Mouse (Mus musculus): ENCODE data around the gene Car15. TPM values are rescaled to one million over a fixed set of nuclear protein-coding genes. Genes with fewer than 3 reads are reported as not detected.

Car15 gene
- polyA plus RNA-seq, 1 experiment from 2014 or later: 4.5 TPM

DNA sequence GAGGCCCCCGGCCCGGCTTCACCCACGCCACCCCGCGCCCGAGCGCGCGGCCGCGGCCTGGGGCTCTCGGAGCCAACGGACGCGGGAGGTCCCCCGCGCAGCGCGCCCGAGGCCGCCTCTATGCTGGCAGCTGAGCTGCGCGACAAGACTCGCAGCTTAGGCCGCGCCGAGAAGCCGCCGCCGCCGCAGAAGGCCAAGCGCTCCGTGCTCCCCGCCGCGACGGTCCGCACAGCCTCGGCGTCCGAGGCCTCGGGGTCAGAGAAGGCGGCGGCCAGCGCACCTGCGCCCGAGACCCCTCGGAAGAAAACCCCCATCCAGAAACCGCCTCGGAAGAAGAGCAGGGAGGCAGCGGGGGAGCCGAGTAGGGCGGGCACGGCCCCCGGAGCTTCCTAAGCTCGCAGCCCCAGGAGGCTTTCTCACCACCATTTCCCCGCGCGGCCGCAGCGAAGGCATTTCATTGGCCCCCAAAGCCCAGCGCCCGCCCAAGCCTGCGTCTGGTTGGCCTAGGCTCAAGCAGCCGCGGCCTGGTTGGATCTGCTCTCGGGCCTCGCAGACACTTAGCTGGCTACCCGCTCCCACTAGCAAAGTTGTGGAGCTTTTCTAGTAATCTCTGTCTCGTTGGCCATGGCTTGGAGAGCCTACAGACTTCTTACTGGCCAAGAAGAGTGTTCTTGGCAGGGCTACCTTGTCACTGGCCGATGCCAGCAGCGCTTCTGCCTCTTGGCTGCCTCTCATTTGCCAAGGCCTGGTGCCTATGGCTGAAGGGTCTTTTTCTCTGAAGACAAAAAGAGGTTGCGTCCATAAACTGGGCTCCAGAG lies 30.8 kb downstream of the Car15 start:
- H3K4me2 ChIP-seq (ENCODE audit: low read depth, low read length): peak overlapping the region; percentile 89
- peak; percentile 59 for ATAC-seq (ENCODE audit: low read depth)
- H3K27ac ChIP-seq (ENCODE audit: low read length): peak overlapping the region; percentile 74
- H3K36me3 ChIP-seq (ENCODE audit: control insufficient read depth, insufficient read depth, low read length): peaks cover 2% of the 10 kb centered on the region; the same call in 1 of the 2 replicates
- 9% methylated on average over 56 of the region's 73 CpGs for WGBS
- peaks cover 75% of the 10 kb centered on the region for H3K4me1 ChIP-seq (replicated peaks; ENCODE audit: control insufficient read depth, insufficient read depth, low read length)
- H3K27me3 ChIP-seq (ENCODE audit: control insufficient read depth, insufficient read depth, low read depth, low read length): peaks cover 38% of the 10 kb centered on the region
- H3K9ac ChIP-seq (ENCODE audit: low read length): peak overlapping the region; percentile 73
- H3K4me3 ChIP-seq (ENCODE audit: low read length): peak overlapping the region; percentile 53
- H3K9me3 ChIP-seq (ENCODE audit: control insufficient read depth, low read length): no peaks in the 10 kb centered on the region

DNA sequence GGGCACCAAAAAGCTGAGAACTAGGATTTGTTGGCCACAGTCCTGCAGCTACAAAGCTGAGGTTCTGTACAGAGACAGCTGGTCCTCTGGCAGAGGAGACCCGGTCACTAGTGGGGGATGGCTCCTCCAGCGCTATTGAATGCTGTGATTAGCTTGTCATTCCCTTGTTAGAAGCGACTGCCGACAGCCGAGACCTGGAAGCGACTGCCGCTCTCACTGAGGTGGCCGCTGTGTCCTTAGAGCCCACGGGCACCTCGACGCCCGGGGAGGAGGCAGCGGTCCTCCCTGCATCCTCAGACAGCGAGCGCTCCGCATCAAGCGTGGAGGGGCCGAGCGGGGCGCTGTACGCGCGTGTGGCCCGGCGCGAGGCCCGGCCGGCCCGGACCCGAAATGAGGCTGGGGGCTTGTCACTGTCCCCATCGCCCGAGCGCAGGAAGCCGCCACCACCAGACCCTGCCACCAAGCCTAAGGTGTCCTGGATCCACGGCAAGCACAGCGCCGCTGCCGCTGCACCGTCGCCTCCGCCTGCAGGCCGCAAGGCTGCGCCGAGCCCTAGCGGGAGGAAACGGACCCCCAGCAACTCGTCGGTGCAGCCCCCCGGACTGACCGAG lies 31.5 kb downstream of the Car15 start:
- 8% methylated on average over 35 of the region's 50 CpGs for WGBS
- peaks cover 83% of the 10 kb centered on the region for H3K4me1 ChIP-seq (replicated peaks; ENCODE audit: control insufficient read depth, insufficient read depth, low read length)
- H3K27me3 ChIP-seq (ENCODE audit: control insufficient read depth, insufficient read depth, low read depth, low read length): peaks cover 45% of the 10 kb centered on the region
- no peaks in the 10 kb centered on the region for H3K9me3 ChIP-seq (ENCODE audit: control insufficient read depth, low read length)
- peak overlapping the region; percentile 89 for H3K4me2 ChIP-seq (ENCODE audit: low read depth, low read length)
- peak; percentile 8; the same call in 1 of the 2 replicates for ATAC-seq (ENCODE audit: low read depth)
- peak overlapping the region; percentile 74 for H3K27ac ChIP-seq (ENCODE audit: low read length)
- peaks cover 2% of the 10 kb centered on the region; the same call in 1 of the 2 replicates for H3K36me3 ChIP-seq (ENCODE audit: control insufficient read depth, insufficient read depth, low read length)
- H3K4me3 ChIP-seq (ENCODE audit: low read length): peak overlapping the region; percentile 53
- peak overlapping the region; percentile 73 for H3K9ac ChIP-seq (ENCODE audit: low read length)

DNA sequence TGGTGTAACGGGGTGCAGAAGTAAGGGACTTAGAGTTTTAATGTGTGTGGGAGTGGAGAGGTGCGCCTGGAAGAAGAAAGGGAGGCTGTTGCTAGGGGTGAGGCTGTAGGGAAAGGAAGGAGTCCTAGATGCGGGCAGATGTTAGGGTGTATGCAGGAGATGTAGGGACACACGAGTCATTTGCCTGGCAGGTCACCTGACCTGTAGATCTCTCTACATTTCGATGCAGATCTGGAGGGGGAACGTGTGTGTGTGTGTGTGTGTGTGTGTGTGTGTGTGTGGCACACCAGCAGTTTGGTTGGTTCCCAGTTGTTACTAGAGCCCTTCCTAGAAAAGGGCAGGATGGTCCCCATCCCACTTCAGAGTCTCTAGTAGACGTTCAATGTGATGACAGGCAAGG lies 33.2 kb downstream of the Car15 start:
- Histone ChIP-seq H3K9me3 (ENCODE audit: control insufficient read depth, low read length) (no peaks in the 10 kb centered on the region), H3K36me3 (ENCODE audit: control insufficient read depth, insufficient read depth, low read length) (peaks cover 2% of the 10 kb centered on the region; the same call in 1 of the 2 replicates), H3K9ac (ENCODE audit: low read length) (no peak overlapping the region), H3K4me2 (ENCODE audit: low read depth, low read length) (peak overlapping the region; percentile 59; the same call in 1 of the 2 replicates), H3K27ac (ENCODE audit: low read length) (no peak overlapping the region), H3K4me1 (replicated peaks; ENCODE audit: control insufficient read depth, insufficient read depth, low read length) (peaks cover 87% of the 10 kb centered on the region), H3K4me3 (ENCODE audit: low read length) (peak overlapping the region; percentile 37), H3K27me3 (ENCODE audit: control insufficient read depth, insufficient read depth, low read depth, low read length) (peaks cover 52% of the 10 kb centered on the region)
- WGBS: 38% methylated on average over 7 of the region's 7 CpGs
- no peak for ATAC-seq (ENCODE audit: low read depth)

DNA sequence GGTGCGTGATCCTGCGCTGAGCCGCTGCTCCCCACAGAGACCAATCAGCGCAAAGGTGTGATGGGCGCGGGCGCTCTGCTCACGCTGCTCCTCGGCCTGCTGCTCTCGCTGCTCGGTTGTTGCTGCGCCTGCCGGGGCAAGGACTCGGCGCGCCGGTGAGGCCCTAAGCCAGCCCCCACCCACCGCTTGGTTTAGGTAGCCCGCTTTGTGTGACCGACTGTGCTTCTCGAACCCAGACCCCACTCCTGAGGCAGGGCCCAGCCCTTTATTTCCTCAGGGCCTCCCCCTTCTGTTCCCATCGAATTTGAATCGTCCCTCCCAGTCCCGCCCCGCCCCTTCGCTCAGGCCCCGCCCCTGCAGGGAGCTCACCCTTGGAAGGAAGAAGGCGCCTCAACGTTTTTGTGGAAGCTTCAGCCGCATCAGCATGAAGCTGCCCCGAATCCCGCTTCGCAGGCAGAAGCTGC lies 33.7 kb downstream of the Car15 start:
- 17% methylated on average over 31 of the region's 33 CpGs for WGBS
- peaks cover 54% of the 10 kb centered on the region for H3K27me3 ChIP-seq (ENCODE audit: control insufficient read depth, insufficient read depth, low read depth, low read length)
- H3K9me3 ChIP-seq (ENCODE audit: control insufficient read depth, low read length): no peaks in the 10 kb centered on the region
- H3K27ac ChIP-seq (ENCODE audit: low read length): no peak overlapping the region
- peak overlapping the region; percentile 17 for H3K9ac ChIP-seq (ENCODE audit: low read length)
- ATAC-seq (ENCODE audit: low read depth): peak; percentile 26; the same call in 1 of the 2 replicates
- peaks cover 2% of the 10 kb centered on the region; the same call in 1 of the 2 replicates for H3K36me3 ChIP-seq (ENCODE audit: control insufficient read depth, insufficient read depth, low read length)
- peak overlapping the region; percentile 59 for H3K4me2 ChIP-seq (ENCODE audit: low read depth, low read length)
- peaks cover 86% of the 10 kb centered on the region for H3K4me1 ChIP-seq (replicated peaks; ENCODE audit: control insufficient read depth, insufficient read depth, low read length)
- H3K4me3 ChIP-seq (ENCODE audit: low read length): peak overlapping the region; percentile 37

DNA sequence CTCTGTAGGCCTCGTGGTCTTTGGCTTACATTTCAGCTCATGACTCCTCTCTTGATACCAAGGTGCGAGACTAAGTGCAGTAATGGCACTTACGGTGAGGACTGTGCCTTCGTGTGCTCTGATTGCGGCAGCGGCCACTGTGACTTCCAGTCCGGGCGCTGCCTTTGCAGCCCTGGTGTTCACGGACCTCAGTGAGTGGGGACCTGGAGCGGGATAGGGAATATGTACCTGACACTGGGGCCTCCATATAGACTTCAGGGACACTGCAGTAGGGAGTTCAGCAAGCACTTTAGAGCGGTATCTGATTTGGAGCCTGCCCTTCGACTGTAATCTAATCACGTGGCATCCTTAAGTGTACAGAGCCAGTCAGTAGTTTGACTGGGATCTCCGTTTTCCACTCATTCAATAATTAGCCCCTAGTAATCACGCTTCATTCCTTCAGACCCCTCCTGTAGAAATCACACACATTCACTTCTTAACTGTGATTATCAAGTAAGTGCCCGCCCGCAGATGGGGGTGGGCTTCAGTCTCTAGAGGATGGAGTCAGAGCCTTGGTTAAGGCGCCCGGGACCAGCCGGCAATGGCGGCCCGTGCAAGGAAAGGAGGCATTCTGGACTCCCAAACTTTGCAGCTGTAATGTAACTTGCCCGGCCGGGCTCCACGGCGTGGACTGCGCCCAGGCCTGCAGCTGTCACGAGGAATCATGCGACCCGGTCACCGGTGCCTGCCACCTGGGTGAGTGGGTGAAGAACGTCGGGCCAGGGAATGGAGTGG lies 34.3 kb downstream of the Car15 start:
- Histone ChIP-seq H3K27ac (ENCODE audit: low read length) (no peak overlapping the region), H3K36me3 (ENCODE audit: control insufficient read depth, insufficient read depth, low read length) (peaks cover 2% of the 10 kb centered on the region; the same call in 1 of the 2 replicates), H3K9ac (ENCODE audit: low read length) (peak overlapping the region; percentile 17), H3K9me3 (ENCODE audit: control insufficient read depth, low read length) (no peaks in the 10 kb centered on the region), H3K4me3 (ENCODE audit: low read length) (peak overlapping the region; percentile 41), H3K4me1 (replicated peaks; ENCODE audit: control insufficient read depth, insufficient read depth, low read length) (peaks cover 87% of the 10 kb centered on the region), H3K4me2 (ENCODE audit: low read depth, low read length) (peak overlapping the region; percentile 60), H3K27me3 (ENCODE audit: control insufficient read depth, insufficient read depth, low read depth, low read length) (peaks cover 60% of the 10 kb centered on the region)
- ATAC-seq (ENCODE audit: low read depth): no peak
- WGBS: 33% methylated on average over 33 of the region's 33 CpGs

DNA sequence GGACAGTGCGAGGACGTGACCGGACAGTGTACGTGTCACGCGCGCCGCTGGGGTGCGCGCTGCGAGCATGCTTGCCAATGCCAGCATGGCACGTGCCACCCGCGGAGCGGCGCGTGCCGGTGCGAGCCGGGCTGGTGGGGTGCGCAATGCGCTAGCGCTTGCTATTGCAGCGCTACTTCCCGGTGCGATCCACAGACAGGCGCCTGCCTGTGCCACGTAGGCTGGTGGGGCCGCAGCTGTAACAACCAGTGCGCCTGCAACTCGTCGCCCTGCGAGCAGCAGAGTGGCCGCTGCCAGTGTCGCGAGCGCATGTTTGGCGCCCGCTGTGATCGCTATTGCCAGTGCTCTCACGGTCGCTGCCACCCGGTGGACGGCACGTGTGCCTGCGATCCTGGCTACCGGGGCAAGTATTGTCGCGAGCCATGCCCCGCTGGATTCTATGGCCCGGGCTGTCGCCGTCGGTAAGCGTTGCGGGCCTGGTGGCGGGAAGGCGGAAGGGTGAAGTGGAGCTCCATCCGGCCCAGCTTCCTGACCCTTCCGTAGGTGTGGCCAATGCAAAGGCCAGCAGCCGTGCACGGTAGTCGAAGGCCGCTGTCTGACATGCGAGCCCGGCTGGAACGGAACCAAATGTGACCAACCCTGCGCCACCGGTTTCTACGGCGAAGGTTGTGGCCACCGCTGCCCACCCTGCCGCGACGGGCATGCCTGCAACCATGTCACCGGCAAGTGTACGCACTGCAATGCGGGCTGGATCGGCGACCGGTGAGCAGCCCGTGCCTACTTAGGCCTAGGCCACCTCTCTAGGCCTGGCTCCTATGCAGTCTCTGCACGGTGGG lies 35.1 kb downstream of the Car15 start:
- no peak for ATAC-seq (ENCODE audit: low read depth)
- WGBS: 14% methylated on average over 83 of the region's 83 CpGs
- Histone ChIP-seq H3K36me3 (ENCODE audit: control insufficient read depth, insufficient read depth, low read length) (peaks cover 2% of the 10 kb centered on the region; the same call in 1 of the 2 replicates), H3K27ac (ENCODE audit: low read length) (no peak overlapping the region), H3K4me1 (replicated peaks; ENCODE audit: control insufficient read depth, insufficient read depth, low read length) (peaks cover 80% of the 10 kb centered on the region), H3K9me3 (ENCODE audit: control insufficient read depth, low read length) (no peaks in the 10 kb centered on the region), H3K27me3 (ENCODE audit: control insufficient read depth, insufficient read depth, low read depth, low read length) (peaks cover 60% of the 10 kb centered on the region), H3K9ac (ENCODE audit: low read length) (peak overlapping the region; percentile 53), H3K4me3 (ENCODE audit: low read length) (peak overlapping the region; percentile 41), H3K4me2 (ENCODE audit: low read depth, low read length) (peak overlapping the region; percentile 60)

DNA sequence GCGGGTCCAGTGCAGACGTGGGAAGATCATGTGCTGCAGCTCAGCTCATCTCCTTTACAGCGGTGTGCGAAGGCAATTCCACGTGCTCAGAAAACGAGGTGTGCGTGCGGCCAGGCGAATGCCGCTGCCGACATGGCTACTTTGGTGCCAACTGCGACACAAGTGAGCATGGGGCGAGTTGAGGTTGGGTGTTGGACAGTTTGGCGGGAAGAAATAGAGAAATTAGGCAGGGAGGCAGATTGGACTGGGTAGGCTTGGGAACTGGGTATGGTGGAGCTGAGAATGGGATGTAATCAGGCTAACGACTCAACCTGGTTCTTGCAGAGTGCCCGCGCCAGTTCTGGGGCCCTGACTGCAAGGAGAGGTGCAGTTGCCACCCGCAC lies 35.7 kb downstream of the Car15 start:
- 33% methylated on average over 18 of the region's 18 CpGs for WGBS
- Histone ChIP-seq H3K36me3 (ENCODE audit: control insufficient read depth, insufficient read depth, low read length) (no peaks in the 10 kb centered on the region; the same call in 1 of the 2 replicates), H3K4me2 (ENCODE audit: low read depth, low read length) (peak overlapping the region; percentile 60), H3K4me1 (replicated peaks; ENCODE audit: control insufficient read depth, insufficient read depth, low read length) (peaks cover 78% of the 10 kb centered on the region), H3K27me3 (ENCODE audit: control insufficient read depth, insufficient read depth, low read depth, low read length) (peaks cover 60% of the 10 kb centered on the region), H3K27ac (ENCODE audit: low read length) (no peak overlapping the region), H3K9me3 (ENCODE audit: control insufficient read depth, low read length) (no peaks in the 10 kb centered on the region), H3K4me3 (ENCODE audit: low read length) (peak overlapping the region; percentile 41), H3K9ac (ENCODE audit: low read length) (peak overlapping the region; percentile 53)
- no peak for ATAC-seq (ENCODE audit: low read depth)

DNA sequence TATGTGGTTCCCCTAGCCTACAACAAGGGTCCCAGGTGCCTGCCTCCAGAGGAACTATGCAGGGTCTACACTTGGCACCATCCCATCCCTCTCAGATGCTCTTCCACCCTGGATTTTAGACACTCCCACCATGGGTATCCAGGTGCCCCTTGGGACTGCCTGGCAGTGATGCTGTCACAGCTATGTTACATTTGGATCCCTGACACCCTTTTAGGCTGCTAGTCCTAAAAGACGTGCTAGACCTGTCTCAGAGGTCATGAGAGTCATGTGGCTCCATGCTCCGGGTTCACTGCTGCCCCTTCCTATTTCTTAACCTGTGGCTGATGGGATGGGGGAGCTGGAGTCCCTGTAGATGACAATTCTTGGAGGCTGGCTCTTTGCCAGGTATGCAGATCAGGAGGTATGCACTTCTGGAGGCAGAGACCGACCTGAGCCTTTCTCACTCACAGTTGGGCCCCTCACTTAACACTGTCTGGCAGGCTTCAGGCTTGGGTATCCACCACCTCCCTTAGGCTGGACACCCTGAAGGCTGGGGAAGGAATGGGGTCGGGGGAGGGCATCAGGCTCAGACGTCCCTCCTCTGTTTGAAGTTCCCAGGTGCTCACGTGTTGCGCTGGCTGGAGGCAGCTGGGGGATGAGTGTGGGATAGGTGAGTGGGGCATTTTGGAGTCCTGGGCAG lies 36.2 kb downstream of the Car15 start:
- Histone ChIP-seq H3K27me3 (ENCODE audit: control insufficient read depth, insufficient read depth, low read depth, low read length) (peaks cover 60% of the 10 kb centered on the region), H3K4me3 (ENCODE audit: low read length) (0 out of 2 replicates have a peak overlapping the region, but pooled peaks have one; percentile 3), H3K4me1 (replicated peaks; ENCODE audit: control insufficient read depth, insufficient read depth, low read length) (peaks cover 74% of the 10 kb centered on the region), H3K4me2 (ENCODE audit: low read depth, low read length) (peak overlapping the region; percentile 60; the same call in 1 of the 2 replicates), H3K36me3 (ENCODE audit: control insufficient read depth, insufficient read depth, low read length) (no peaks in the 10 kb centered on the region), H3K9ac (ENCODE audit: low read length) (no peak overlapping the region; the same call in 1 of the 2 replicates), H3K27ac (ENCODE audit: low read length) (no peak overlapping the region), H3K9me3 (ENCODE audit: control insufficient read depth, low read length) (no peaks in the 10 kb centered on the region)
- 28% methylated on average over 7 of the region's 7 CpGs for WGBS
- no peak for ATAC-seq (ENCODE audit: low read depth)
